21 mouse cellular contexts compared by ENCODE assay signal in the genomic region with DNA sequence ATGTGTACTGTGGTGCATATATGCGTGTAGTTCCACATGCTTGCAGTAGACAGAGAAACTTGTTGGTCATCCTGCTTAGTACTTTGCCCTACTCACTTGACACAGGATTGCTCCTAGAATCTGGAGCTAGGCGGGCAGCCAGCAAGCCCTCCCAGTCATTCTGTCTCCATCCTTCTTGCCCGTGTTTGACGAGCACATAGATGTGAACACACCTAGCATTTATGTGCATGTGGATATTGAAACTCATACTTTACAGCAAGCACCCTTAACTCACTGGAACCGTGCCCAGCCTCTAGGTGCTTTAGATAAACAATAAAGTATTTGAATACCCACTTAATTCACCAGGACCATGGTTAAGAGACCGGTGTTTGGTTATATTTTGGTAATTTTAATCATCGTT.
"Had no signal": no experiment of that assay in that cellular context is flagged by ENCODE, and none has a peak within 500 bp of the region (broad histone marks: within the 10 kb centered on the region; RNA-seq: fewer than 3 reads in every experiment).

No protein-coding gene starts in this region.

- DNase-seq: kidney, adult 11 months; kidney, adult 8-10 months; kidney, postnatal 14 days; kidney, postnatal 4 days; liver, postnatal 0 days; retina, postnatal 1 day; right cerebral cortex, postnatal 25 days; spleen, adult 18-20 months; thymus, postnatal 25 days had no signal

- H3K9ac ChIP-seq: intestine, embryonic 15.5 days; kidney, embryonic 15.5 days; limb, embryonic 15.5 days; liver, embryonic 14.5 days; liver, postnatal 0 days; midbrain, embryonic 13.5 days; neural tube, embryonic 13.5 days; stomach, embryonic 15.5 days had no signal

- H3K27ac ChIP-seq: intestine, embryonic 15.5 days; kidney, embryonic 15.5 days; limb, embryonic 15.5 days; liver, embryonic 14.5 days; midbrain, embryonic 10.5 days; midbrain, embryonic 13.5 days; neural tube, embryonic 13.5 days; stomach, embryonic 15.5 days had no signal

- ATAC-seq: intestine, embryonic 15.5 days; liver, postnatal 0 days; midbrain, embryonic 13.5 days; midbrain, embryonic 16.5 days had no signal

- H3K4me3 ChIP-seq: intestine, embryonic 15.5 days; kidney, embryonic 15.5 days; limb, embryonic 15.5 days; megakaryocyte, embryonic 14.5 days; midbrain, embryonic 10.5 days; midbrain, embryonic 13.5 days; myocyte; neural tube, embryonic 13.5 days; stomach, embryonic 15.5 days had no signal

- H3K27me3 ChIP-seq: intestine, embryonic 15.5 days; kidney, embryonic 15.5 days; limb, embryonic 15.5 days; megakaryocyte, embryonic 14.5 days; midbrain, embryonic 13.5 days; neural tube, embryonic 13.5 days; stomach, embryonic 15.5 days had no signal

- H3K4me1 ChIP-seq: intestine, embryonic 15.5 days; kidney, embryonic 15.5 days; limb, embryonic 15.5 days; megakaryocyte, embryonic 14.5 days; midbrain, embryonic 10.5 days; midbrain, embryonic 13.5 days; neural tube, embryonic 13.5 days; stomach, embryonic 15.5 days had no signal

- H3K4me2 ChIP-seq: intestine, embryonic 15.5 days; kidney, embryonic 15.5 days; limb, embryonic 15.5 days; liver, embryonic 11.5 days; midbrain, embryonic 13.5 days; neural tube, embryonic 13.5 days; stomach, embryonic 15.5 days had no signal

- H3K9me3 ChIP-seq: intestine, embryonic 15.5 days; kidney, embryonic 15.5 days; limb, embryonic 15.5 days; megakaryocyte, embryonic 14.5 days; midbrain, embryonic 10.5 days; midbrain, embryonic 13.5 days; neural tube, embryonic 13.5 days; stomach, embryonic 15.5 days had no signal
